Mouse (Mus musculus): ENCODE data around the gene Cit. TPM values are rescaled to one million over a fixed set of nuclear protein-coding genes. Genes with fewer than 3 reads are reported as not detected.
A peak's percentile ranks its signal among the peaks of the same experiment; 100 is the strongest.

Gene Cit
- polyA plus RNA-seq, 1 experiment, result 59.5 TPM

DNA sequence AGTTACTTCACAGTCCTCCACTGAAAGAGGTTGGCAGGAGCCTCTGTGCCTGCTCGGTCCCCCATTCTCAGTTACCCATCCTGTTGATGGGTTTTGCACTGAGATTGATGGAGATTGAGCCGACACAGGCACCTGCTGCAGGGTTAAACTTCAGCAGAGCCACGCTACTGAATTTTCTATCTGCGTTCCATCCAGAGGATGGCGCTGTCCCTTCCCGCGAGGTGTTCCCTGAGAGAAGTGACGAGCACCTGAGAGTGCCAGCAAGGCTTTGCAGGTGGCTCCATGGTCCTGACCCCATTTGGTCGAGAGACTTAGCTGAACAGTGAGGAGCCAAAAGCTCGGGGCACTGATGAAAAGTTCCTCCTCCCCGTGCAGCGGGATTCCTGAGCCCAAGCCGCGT is 111.0 kb downstream of the Cit start:
- no peak for DNase-seq (ENCODE audit: extremely low spot score in 1 of 2, low spot score in 1 of 2)

DNA sequence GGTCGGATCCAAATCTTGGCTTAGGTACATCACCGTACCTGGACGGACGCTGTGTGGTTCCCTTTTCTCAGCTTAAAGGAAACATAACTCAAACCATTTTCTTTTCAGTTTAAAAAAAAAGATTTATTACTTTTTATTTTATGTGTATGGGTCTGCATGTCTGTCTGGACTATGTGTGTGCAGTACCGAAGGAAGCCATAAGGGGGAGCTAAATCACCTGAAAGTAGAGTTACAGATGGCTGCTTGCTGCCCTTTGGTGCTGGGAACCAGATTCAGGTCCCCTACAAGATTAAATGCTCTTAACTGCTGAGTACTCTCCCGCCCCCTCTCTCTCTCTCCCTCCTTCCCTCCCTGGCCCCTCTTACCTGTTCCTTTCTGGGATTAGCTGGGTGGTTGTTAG is 112.1 kb downstream of the Cit start:
- DNase-seq (ENCODE audit: extremely low spot score in 1 of 2, low spot score in 1 of 2), result no peak

DNA sequence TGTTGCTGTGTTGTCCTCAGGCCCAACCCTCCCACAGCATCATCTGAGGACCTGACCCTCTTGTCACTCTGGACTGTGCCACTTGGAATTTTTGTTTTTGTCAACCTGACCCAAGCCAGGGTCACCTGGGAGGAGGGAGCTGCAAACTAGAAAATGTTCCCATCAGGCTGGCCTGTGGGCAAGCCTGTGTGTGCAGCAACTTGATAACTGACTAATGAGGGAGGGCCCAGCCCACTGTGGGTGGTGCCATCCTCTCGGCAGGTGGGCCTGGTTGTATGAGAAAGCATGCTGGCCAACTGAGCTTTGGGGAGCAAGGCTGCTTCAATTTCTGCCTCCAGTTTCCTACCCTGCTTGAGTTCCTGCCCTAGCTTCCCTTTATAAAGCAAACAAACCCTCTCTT is 113.3 kb downstream of the Cit start:
- no peak for DNase-seq (ENCODE audit: extremely low spot score in 1 of 2, low spot score in 1 of 2)

DNA sequence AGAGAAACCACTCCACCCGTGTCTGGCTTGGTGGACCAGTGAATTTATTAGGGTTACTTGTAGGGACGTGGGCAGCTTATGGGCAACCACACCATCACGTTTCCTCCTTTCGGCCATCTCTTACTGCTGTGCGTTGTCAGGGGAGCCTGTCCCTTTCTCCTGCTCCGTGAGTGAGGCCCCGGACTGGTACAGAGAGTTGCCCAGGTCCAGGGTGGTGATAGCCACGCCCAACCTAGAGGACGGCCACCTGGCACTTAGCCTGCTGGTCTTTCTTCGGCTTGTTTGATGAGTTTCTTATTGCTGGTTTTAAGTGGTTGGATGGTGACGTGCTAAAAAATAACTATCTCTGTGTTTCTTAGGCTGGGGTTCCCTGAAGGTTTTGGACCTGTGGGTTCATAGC is 113.7 kb downstream of the Cit start:
- no peak for DNase-seq (ENCODE audit: extremely low spot score in 1 of 2, low spot score in 1 of 2)

DNA sequence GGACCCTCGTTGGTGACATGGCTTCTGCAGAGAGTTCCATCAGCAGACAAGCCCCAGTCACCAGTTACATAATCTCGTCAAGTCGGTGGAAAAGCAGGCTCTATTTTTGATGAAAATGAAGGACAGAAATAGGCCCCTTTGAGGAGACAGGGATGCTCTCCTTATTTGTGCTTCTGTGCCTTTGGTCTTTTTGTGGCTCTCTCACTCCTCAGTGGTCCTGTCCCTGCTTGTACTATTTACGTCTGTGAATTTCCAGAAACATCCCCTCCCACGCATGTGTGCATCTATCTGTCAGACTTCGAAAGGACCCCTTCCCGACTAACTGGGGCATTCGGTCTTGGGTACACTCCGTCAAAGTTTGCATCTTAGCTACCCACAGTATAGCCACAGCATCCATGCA is 116.7 kb downstream of the Cit start:
- DNase-seq (ENCODE audit: extremely low spot score in 1 of 2, low spot score in 1 of 2), result peak in 1 of 2 experiments; percentile 47

DNA sequence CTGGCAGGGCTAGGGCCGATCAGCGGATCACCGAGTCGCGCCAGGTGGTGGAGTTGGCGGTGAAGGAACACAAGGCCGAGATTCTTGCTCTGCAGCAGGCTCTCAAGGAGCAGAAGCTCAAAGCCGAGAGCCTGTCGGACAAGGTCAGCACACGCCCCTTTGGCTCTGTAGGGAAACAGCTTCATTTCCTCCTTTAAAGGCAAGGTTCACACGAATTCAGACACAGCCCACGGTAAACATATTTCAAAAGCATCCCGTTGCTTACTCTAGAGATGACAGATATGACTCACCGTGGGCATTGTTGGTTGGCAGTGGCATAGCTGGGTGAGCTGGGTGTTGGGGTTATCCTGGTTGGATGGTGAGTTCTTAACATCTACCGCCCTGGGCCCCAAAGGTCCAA is 126.2 kb downstream of the Cit start:
- DNase-seq (ENCODE audit: extremely low spot score in 1 of 2, low spot score in 1 of 2), result no peak

DNA sequence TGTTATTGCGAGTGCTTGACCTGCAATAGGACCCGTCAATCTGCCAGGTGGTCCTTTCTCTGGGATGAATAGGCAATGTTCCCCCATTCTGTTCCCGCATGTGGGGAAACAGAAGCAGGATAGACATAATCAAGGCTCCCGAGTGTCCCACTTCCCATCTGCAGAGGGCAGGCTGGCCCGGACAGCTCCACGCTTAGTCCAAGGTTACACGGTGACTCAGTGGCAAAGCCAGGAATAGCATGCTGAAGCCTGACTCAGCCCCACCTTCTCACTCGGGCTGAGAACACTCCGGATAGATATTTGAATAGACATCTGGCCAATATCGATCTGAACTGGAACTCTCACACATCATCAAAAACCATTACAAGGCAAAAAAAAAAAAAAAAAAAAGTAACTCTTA is 130.6 kb downstream of the Cit start:
- peak in 1 of 2 experiments; percentile 39 for DNase-seq (ENCODE audit: extremely low spot score in 1 of 2, low spot score in 1 of 2)

DNA sequence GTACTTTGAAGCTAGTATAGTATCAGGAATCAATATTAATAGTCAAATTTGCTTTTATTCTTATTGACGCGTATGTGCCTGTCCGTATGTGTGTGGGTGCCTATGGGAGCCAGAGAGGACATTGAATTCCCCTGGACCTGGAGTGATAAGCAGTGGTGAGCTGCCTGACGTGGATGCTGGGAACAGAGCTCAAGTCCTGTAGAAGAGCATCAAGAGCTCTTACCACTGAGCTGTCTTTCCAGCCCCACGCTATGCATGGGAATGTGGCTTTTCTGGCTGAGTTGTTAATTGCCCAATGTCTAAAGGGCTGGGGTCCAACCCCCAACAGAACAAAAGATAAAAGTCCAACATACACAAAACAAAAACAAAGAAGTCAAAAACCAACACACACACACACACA is 131.4 kb downstream of the Cit start:
- DNase-seq (ENCODE audit: extremely low spot score in 1 of 2, low spot score in 1 of 2), result no peak

DNA sequence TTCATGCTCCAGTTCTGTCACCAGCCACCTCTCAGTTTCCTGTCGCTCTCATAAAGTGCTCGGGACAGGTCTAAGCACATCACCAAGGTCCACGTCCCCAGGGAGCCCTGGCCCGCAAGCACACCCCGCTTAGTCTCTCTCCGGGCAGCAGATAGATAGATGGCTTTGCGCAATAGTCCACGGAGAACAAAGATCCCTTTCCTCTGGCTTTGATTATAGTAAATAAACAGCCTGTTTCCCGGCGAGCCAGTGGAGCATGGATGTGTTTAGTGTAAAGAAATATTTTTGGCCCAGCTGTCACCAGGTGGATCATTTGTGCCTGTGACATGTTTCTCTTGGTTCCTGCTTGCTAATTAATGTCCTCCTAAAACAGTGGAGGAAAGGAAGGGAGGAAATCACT is 132.2 kb downstream of the Cit start:
- no peak for DNase-seq (ENCODE audit: extremely low spot score in 1 of 2, low spot score in 1 of 2)

DNA sequence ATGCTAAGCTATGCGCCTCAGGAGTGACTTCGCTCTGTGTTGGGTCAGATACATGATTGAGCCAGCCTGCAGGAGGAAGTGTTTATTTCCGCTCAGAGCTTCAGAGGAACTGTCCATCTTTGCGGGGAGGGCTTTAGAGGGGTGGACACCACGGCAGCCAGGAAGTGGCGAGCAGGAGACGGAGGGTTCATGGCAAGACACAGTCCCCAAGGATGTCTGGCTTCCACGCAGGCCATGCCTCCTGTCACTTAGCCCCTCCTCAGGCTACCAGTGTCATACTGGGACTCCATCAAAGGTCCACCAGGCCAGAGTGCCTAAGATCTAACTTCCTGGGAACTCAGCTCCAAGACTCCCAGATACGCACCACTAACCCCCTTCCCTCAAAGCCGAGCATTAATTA is 132.7 kb downstream of the Cit start:
- no peak for DNase-seq (ENCODE audit: extremely low spot score in 1 of 2, low spot score in 1 of 2)

DNA sequence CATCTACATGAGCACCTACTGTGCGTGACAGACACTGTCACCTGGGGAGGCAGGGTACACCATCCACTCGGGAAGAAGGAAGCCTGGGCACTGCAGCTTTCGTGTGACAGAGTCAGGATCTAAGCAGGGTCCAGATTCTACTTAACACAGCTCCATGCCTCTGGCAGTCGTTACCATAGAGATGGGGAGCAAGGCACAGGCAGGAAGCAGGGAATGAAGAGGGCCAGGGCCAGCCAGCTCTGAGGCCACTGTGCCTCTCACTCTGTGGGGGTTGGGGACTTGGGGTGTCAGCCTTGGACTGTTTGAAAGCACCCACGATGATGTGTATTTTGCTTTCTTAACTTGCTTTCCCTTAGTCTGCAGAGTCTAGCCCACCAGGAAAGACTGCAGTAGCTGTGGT is 133.2 kb downstream of the Cit start:
- DNase-seq (ENCODE audit: extremely low spot score in 1 of 2, low spot score in 1 of 2), result no peak

DNA sequence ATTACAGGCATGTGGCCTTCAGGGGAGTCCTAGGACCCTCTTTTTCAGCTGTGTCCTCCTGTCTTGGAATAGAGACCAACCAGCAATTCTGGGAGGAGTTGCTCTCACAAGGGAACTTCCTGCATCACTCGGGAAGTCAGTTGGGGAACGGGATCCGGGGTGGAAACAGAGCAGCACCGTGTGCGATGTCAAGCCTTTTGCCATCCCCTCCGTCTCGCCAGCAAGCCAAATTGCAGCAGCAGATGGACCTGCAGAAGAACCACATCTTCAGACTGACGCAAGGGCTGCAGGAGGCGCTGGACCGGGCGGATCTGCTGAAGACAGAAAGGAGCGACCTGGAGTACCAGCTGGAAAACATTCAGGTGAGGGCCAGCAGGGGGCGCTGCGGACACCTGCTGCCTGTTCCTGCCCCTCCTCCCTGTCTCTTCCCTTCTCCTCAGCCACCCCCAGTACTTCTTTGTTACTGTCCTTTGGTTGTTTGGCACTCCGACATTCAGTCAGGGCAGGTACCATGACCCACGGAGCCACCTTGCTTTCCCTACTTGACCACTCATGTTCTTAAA is 134.1 kb downstream of the Cit start:
- peak in 1 of 2 experiments; percentile 39 for DNase-seq (ENCODE audit: extremely low spot score in 1 of 2, low spot score in 1 of 2)

DNA sequence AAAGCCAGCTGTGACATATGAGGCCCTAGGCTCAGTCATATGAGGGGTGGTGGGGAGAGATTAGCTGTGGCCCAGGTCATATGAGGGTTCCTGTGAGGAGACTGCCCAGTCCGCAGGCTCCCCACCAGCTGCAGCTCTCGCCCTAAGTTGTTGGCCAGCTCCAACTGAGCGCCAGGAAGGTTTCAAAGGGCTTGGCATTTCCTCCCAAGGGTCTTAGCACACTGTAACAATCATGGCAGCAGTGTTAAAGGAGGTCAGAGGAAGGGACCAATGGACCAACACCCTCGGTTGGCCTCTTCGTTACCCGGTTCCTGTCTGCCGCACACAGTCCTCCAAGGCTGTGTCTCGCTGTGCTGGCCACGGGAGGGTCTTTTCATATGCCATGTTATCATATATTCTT is 135.5 kb downstream of the Cit start:
- no peak for DNase-seq (ENCODE audit: extremely low spot score in 1 of 2, low spot score in 1 of 2)

DNA sequence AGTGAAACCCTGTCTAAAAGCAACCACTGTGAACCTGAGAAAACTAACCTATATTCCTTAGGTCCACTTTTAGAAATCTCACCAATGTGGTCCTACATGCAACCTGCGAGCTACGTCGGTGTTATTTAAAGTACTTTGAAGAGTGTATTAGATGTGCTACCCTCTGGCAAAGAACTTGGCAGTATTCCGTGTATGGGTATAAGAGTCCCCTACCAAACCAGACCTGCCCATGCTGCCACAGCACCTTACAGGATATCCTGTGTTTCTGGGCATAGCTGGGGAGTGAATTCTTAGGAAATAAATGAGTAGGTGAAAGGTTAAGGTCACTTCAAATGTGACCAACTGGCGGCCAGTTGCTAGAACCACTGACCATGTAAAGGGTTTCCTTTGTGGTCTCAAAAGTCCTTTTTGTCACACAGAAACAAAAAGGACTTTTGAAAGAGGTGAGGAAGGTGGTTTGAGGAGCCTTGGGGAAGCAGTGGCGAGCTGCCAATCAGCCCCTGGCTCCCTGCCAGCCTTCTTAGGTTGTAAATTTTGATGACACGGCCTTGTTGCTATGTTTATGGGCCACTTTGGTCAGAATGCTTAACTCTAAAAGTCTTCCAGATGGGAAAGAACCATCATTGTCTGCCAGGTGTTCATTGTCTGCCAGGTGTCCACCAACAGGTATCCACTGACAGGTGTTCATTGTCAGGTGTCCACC is 137.7 kb downstream of the Cit start:
- no peak for DNase-seq (ENCODE audit: extremely low spot score in 1 of 2, low spot score in 1 of 2)

DNA sequence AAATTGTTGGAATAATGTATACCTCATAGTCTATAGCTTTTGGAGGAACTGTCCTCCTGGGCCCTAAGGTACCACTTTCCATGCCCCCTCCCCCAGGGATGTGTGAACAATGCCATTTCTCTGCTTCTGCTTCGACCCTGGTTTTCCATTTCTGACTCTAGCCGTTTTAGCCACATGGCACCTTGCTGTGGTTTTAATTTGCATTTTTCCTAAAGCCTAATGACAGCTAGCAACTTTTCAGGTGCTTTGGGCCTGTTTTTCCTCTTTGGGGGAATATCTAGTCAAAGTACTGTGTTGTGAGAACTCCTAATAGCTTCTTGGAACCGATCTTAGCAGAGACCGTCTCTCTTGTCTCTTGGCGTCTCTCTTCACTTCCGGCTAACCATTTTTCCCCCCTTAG is 139.3 kb downstream of the Cit start:
- DNase-seq (ENCODE audit: extremely low spot score in 1 of 2, low spot score in 1 of 2), result no peak

DNA sequence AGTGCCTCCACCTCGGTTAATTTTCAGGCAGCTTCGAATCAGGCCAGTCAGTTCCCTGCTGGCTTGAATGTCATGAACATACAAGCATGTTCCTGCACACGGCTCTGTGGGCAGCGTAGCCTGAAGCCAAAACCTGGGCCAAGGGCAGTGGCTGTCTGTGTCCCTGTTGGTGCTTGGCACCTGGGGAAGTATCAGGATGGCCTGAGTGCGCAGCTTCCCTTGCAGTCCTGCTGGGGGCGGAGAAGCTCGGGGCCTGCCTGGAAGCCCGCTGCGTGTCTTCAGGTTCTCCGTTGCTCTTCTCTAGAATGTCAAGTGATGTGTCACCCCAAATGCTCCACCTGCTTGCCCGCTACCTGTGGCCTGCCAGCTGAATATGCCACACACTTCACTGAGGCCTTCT is 140.0 kb downstream of the Cit start:
- DNase-seq (ENCODE audit: extremely low spot score in 1 of 2, low spot score in 1 of 2), result no peak

DNA sequence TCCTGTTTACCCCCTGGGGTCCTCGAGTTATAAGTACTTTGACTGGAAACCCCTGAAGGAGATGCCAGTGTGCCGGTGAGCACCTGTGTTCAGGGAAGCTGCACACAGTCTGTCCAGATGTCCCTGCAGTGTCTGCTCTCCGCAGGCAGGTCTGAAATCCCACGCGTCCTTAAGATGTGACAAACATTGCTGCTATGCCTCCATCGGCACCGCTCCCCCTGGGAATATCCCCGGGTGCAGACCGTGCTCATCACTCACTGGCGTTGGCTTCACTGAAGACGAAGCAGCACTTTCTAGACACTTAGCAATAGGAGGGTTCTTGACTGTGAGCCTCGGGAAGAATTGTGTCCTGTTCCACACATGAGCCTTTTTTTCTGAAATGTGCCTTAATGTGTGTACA is 142.2 kb downstream of the Cit start:
- no peak for DNase-seq (ENCODE audit: extremely low spot score in 1 of 2, low spot score in 1 of 2)

DNA sequence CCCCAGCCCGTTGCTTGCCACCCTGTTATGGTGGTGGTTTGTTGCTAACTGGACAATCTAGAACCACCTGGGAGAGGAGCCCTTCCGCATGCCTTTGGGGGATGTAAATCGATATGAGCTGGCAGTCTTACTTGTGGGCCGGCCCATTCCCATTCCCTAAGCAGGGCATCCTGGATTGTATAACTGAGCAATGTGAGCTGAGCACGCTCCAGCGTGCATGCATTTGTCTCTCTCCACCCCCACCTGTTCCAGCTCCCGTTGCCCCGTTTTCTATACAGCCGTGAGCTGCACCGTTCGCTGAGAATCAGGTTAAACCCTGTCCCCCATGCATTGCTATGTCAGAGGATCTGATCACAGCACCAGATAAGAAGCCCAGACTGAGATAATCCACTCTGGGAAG is 146.6 kb downstream of the Cit start:
- DNase-seq (ENCODE audit: extremely low spot score in 1 of 2, low spot score in 1 of 2), result no peak

DNA sequence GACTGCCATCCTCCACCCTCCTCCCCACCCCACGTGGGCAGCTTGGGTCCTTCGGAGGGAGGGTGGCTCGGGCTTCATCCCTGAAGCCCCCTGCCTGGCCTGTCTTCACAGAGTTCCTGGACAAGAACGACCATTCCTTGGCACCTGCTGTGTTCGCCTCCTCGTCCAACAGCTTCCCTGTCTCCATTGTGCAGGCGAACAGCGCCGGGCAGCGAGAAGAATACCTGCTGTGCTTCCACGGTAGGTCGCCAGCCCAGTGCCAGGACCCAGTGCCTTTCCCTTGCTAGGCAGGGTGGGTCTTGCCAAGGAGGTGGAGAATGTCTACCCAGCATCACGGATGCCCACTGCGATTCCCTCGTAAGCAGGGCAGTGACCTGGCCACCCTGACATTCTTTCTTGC is 149.0 kb downstream of the Cit start:
- no peak for DNase-seq (ENCODE audit: extremely low spot score in 1 of 2, low spot score in 1 of 2)

DNA sequence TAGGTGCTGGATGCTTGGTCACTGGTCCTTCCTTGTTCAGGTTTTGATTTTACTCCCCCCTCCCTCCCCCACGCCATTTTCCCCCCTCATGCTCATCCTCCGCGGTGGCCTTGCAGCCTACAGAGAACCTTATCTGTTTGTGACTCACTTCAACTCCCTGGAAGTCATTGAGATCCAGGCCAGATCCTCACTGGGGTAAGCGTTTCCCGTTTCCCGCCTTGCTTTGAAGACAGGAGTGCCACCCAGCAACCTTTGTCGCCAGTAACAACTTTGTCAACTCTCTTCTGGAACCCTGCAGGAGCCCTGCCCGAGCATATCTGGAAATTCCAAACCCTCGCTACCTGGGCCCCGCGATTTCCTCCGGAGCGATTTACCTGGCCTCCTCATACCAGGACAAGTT is 152.3 kb downstream of the Cit start:
- DNase-seq (ENCODE audit: extremely low spot score in 1 of 2, low spot score in 1 of 2), result no peak

DNA sequence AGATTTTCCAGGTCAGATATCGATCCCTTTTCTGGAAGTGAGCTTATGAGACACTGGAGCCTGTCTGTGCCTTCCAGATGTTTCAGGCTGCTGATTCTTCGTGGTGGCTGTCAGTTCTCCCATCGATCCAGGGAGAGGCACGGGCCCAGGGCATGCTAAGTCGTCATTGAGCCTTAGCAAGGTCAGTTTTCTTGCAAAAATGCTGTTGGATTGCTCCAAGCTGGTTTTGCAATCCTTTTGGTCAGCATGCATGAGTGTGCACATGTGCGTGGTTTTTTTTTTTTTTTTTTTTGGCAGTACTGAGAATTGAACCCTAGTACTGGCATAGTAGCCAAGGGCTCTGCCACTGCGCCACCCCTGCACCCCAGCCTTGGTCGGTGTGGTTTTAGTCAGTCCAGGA is 158.1 kb downstream of the Cit start:
- no peak for DNase-seq (ENCODE audit: extremely low spot score in 1 of 2, low spot score in 1 of 2)

DNA sequence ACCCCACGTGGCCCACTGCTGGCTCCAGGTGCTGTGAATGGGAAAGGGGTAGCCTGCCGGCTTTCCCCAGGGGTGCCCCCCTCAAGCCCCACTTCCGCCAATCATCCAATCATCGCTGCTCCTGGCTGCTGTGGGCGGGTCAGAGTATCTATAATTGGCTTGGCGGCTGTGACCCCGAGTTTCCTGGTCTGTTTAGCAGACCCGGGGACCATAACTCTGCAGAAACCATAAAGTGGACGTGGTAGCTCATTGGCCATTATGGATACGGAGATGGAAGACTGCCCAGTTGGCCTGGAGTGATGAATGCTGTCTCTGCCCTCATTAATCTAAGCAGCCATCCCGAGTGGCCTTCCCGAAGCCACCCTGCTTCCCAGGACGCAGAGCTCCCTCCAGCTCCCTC is 158.7 kb downstream of the Cit start:
- DNase-seq (ENCODE audit: extremely low spot score in 1 of 2, low spot score in 1 of 2), result no peak

DNA sequence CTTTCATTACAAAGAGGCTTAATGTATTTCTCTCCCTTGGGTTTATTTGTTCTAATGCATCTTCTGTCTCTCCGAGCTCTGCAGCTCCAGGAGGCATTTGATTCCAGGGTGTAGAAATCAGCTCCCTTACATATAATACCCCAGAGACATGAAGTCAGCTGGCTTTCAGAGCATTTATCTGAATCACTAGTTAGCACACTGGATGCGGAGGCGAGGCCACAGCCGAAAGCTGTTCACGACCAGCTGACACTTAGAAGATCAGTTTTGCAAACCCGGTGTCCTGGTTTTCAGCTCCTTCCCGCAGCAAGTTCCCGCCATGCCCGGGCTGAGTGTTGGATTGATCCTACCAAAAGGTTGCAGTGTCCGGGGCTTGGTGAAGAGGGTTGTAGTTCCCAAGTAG is 159.2 kb downstream of the Cit start:
- DNase-seq (ENCODE audit: extremely low spot score in 1 of 2, low spot score in 1 of 2), result peak; percentile 35 to 66

All from frontal cortex, adult 2 months (tissue).